Mouse (Mus musculus): Measurements from ENCODE around the gene Pck1. TPM values are rescaled to one million over a fixed set of nuclear protein-coding genes. Genes with fewer than 3 reads are reported as not detected.
A peak's percentile ranks its signal among the peaks of the same experiment; 100 is the strongest.

Gene Pck1
- total RNA-seq, 2 experiments from 2014 or later, result 2.8 to 8.8 TPM

GRCm38 (mm10) chr2:173186047-173186943, 33.4 kb downstream of the Pck1 start:
- intact Hi-C loops (cut with DNase I), result loop anchor here (1.0 to 10.0 kb wide), 4 partner anchors 43 to 376 kb away; no protein-coding TSS in a partner anchor
- peak; percentile 78 to 79 for DNase-seq

DNA sequence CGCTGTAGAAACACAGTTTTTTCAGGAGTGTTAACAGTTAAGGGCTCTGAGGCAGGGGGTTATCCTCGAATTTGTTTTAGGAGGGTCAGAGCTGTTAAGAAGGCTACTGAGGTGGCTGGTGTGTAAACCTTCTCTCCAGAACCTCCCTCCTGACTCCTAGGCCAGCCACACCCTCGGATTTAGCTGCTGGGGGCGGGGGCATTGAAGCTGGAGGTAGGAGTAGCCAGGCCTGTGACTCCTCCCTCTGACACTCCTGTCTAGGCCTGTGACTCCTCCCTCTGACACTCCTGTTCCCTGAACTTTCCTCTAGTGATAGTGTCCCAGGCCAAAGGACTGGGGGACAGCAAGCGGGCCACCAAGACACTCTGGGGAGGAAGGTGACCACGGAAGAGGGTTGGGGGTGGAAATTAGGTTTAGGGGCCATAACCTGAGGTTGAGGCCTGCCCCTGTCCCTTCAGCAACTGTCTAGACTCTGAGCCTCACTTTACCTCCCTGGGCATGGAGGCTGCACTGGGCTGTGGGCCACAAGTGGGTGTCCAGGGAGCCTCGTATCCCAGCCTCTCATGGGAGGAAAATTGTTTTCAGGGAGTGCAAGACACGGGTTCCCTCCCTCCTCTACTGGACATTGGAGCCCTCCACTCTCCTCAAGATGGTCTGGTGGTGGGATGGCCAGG, 34.5 kb downstream of the Pck1 start:
- intact Hi-C loops (cut with DNase I), result loop anchor here (2.0 to 10.0 kb wide), 3 partner anchors 41 to 359 kb away; no protein-coding TSS in a partner anchor
- DNase-seq, result peak in 1 of 2 experiments; percentile 11

- DNase-seq, result no peak
- intact Hi-C loops (cut with DNase I), result no loop called here
Observed at GRCm38 (mm10) chr2:173194796-173195195, 41.9 kb downstream of the Pck1 start.

DNA sequence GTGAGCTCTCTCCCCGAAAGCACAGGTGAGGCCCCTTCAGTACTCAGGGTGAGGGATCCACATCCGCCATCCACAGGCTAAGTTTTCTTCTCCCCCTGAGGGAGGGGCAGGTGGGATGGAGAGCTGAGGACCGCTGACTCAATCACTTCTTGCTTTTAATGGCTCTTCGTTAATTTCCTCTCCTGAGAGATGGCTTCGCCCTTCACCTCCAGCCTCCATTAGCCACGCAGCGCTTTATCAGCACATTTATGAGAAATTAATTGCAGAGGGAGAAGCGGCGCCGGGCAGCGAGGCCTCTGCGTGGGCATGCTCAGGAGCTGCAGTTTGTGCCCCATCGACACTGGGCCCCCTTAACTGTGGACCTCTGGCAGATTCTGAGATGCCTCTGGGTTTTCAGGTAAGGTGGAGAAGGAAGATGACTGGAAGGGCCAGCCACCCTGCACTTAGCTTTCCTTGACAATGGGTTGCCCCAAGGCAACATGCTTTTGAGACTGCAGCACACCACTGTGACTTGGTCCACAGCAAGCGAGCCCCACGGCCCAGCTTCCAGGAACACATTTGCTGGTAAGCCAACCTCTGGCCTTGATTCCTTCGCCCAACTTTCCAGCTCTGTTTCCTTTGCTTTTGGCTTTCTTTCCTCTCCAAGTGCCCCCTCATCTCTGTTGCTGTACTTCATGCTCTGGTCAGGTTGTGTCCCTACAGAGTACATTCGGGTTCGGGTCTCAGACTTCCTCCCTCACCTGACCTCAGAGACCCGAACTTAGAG, 50.3 kb downstream of the Pck1 start:
- intact Hi-C loops (cut with DNase I), result no loop called here
- DNase-seq, result peak in 1 of 2 experiments; percentile 7

- DNase-seq, result peak in 1 of 2 experiments; percentile 10
- intact Hi-C loops (cut with DNase I), result no loop called here
Observed at GRCm38 (mm10) chr2:173203726-173204125, 50.9 kb downstream of the Pck1 start.

DNA sequence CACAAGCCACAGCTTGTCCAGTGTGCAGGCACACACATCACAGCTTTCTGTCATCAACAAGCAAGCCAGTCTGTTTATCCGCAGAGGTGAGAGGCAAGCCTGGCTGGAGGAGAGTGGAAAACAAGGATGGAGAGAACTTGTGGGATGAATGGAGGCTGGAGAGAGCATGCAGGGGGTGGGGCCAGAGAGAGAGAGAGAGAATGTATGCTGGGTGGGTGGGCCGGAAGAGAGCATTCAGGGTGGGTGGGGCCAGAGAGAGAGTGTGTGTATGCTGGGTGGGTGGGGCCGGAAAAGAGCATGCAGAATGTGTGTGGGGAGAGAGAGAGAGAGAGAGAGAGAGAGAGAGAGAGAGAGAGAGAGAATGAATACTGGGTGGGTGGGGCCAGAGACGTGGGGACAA, 51.8 kb downstream of the Pck1 start:
- intact Hi-C loops (cut with DNase I), result no loop called here
- DNase-seq, result no peak

DNA sequence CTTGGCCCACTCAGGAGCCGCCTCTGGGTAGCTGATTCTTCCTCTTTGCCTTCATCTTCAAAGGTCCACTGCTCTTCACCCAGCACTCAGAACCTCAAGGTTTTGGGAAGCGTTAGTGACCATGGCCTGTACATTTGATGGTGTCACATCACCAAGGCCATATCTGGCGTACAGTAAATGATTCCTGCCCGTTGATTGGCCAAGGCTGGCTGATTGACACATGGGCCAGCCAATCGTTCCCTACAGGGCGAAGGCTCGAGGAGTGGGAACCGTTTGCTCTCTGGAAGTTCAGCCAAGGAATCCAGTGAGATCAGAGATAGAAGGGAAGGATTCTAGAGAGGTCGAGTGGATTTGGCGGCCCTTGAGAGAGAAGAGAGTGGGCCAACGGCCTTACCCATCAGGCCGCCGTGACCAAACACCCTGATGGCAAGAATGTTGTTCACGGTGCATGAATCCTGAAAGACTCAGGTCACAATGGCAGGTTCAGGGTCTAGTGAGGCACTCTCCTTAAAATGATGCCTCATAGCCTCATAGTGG, 52.8 kb downstream of the Pck1 start:
- intact Hi-C loops (cut with DNase I), result no loop called here

GRCm38 (mm10) chr2:173207051-173207450, 54.2 kb downstream of the Pck1 start:
- DNase-seq, result no peak
- intact Hi-C loops (cut with DNase I), result no loop called here

More for the DNA sequence above, 52.8 kb downstream of the Pck1 start:
- no peak for DNase-seq

Other genes with a start within 250 kb of the Pck1 start
- gene Bmp7, start 212.7 kb upstream of the Pck1 start, total RNA-seq (2021), result under 1 TPM; 0.37 to 0.74 TPM
- under 1 TPM in 1 of 2 experiments, not detected in 1; 0.51 TPM for gene Spo11, start 175.3 kb upstream of the Pck1 start, total RNA-seq (2021)
- gene Rae1, start 152.9 kb upstream of the Pck1 start, total RNA-seq (2021), result 10 to 100 TPM; 11.4 to 12.8 TPM
- 100 to 1,000 TPM; 180 to 220 TPM for gene Rbm38, start 132.6 kb upstream of the Pck1 start, total RNA-seq (2021)
- under 1 TPM in 1 of 2 experiments, not detected in 1; 0.15 TPM for gene Ctcfl, start 33.5 kb upstream of the Pck1 start, total RNA-seq (2021)
- gene Zbp1, start 65.9 kb downstream of the Pck1 start, total RNA-seq (2021), result under 1 TPM in 1 of 2 experiments, not detected in 1; 0.30 TPM
- 10 to 100 TPM; 14.7 to 21.8 TPM for gene Pmepa1, start 123.5 kb downstream of the Pck1 start, total RNA-seq (2021)

Measured in gastrocnemius, postnatal 36 days (tissue).